Mouse (Mus musculus) T-cell, adult 2 months (primary cell): ENCODE measurements around the gene Samd4b.
"Not testable (repeated sequence)": the region's sequence is repeated elsewhere in the genome, so short reads cannot be mapped to it uniquely, and the experiment has no call there.

Source experiments
- DNase-seq: peaks from one replicate; pipeline ENCODE4 v3.0.0; 2022; ENCODE audit warnings: low spot score

Samd4b gene

GRCm38 (mm10) chr7:28398000-28398399, 199.9 kb downstream of the Samd4b start:
- no peak for DNase-seq

- DNase-seq = no peak
These were observed 202.5 kb downstream of the Samd4b start for GRCm38 (mm10) chr7:28395425-28395824.

- no peak for DNase-seq
These were observed 204.5 kb downstream of the Samd4b start for GRCm38 (mm10) chr7:28393272-28393951.

DNA sequence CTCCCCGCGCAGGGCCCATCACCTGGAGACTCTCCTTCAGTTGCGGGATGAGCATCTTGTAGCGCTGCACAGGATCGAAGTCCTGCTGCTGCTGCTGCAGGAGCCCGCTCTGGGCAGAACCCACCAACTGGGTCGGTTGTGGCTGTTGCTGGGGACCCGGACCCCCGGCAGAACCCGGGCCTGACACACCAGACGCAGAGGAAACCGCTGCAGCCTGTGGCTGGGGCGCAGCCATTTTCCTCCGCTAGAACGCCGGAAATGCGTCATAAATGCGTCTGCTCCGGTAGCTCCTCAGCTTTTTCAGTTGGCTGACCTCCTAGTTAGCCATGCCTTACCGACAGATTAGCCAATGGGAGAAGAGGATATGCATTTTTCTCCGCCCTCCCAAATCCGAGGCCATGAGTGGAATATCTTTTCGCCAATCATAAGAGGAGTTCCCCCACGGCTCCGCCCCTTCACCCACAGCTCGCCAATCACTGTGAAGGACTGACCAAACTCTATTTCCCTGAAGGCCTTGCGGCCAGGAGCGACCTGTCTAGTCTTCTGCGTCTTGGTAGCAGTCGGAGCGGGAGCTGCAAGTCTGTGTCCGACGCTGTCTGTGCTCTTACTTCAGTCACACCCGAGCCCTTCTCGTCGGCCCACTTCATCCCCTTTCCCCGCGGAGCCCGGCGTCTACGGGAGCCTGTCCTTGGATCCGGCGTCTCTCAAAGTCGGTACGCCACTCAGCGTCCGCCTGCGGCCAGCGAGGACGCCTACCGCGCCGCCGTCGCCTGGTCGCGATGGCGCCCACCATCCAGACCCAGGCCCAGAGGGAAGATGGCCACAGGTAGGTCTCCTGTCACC, 205.3 kb downstream of the Samd4b start, which contains the start of the genes Med29 and Paf1:
Med29 (minus strand) TSS at position 280 of the 843 bp plus-strand sequence.
Paf1 (plus strand) TSS at position 523 of the 843 bp plus-strand sequence.
- DNase-seq = peak; percentile 97

DNA sequence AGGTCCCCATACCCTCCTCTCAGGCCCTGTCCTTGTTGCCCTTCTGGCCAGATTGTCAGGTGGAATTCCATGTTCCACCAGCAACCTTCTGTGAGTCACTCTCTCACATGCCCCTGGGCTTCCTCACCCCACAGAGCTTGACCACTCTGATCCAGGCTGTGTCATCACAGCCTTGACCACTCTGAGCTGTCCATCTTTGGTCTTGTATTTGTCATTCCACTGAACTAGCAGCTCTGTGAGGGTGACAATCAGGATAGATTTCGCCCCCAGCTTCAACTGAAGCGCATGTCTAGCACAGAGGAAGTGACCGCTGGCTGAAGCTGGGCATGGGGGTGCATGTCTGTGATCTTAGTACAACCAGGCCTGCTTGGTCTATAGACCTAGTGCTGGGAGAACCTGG, 207.6 kb downstream of the Samd4b start:
- DNase-seq = no peak

- not testable (repeated sequence) for DNase-seq
These were observed 210.6 kb downstream of the Samd4b start for GRCm38 (mm10) chr7:28387384-28387783.

DNA sequence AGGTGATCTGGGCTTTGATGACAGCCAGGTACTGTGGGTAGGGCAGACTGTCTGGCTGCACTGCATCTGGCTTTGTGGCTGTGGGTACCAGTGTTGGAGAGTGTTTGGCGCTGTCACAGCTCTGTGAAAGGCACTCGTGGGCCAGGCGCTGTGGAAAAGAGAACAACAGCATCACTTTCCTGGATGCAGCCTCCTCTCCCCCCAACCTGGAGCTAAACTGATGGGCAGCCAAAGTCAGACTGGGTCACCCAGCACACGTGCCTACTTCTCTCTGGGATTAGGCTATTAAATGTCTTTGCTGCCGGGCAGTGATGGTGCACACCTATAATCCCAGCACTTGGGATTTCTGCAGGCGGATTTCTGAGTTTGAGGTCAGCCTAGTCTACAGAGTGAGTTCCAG, 211.1 kb downstream of the Samd4b start:
- DNase-seq = not testable (repeated sequence)

- DNase-seq = peak; percentile 81
These were observed 211.5 kb downstream of the Samd4b start for GRCm38 (mm10) chr7:28386462-28386861.

DNA sequence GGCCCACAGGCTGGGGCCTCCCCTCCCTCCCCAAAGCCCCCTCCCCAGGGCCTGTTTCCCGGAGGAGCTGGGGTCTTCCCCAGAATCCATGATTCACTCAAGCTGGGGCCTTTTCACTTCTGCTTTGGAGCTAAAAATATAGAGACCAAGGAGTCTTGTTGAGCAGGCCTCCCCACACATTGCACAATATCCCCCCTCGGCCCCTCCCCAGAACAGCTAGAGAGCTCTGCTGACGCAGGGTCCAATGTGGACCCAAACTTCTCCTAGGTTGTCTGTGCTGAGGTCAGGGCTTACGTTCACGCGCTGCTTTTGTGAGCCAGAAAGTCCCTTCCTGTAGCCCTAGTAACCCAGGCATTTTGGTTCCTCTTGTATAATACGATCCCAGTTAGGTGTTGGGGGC, 211.9 kb downstream of the Samd4b start:
- peak; percentile 4 for DNase-seq

DNA sequence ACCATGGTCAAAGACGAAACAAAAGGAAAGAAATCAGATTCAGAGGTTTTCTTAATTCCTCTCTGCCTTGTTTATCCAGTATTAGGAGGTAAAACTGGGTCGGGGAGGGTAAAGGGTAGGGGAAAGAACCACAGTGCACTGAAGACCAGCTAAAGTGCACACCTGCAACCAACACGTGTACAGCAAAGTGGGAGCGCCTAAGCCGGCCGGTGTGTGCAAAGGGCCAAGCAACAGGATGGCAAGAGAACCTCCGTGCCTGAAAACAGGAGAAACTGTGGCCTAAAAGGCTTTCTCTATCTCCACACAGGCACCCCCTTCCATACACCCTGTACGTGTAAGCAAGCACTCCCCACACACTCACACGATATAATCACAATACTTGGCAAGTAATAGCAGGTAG, 212.7 kb downstream of the Samd4b start:
- DNase-seq = no peak

GRCm38 (mm10) chr7:28384162-28384561, 213.8 kb downstream of the Samd4b start:
- peak; percentile 56 for DNase-seq

GRCm38 (mm10) chr7:28383606-28384005, 214.3 kb downstream of the Samd4b start:
- no peak for DNase-seq

DNA sequence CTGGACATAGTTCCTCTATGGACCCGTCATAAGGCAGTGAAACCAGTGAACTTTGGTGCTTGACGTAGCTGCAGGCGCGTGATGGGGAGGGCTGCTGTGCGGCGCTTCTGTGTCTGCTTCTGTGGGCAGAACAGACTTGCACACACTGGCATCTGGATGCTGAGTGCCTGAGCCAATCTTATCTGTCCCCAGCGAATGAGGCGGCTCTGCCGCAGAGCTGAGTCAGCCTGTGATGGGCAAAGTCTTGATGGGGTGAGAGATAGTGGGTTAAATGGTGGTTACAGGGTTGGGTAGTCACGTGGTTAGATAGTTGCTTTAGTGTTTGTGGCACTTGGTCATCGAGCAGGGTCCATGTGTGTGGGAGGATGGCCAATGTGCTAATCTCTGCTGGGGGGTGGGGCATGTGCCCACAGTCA, 215.0 kb downstream of the Samd4b start:
- DNase-seq = peak; percentile 87

DNA sequence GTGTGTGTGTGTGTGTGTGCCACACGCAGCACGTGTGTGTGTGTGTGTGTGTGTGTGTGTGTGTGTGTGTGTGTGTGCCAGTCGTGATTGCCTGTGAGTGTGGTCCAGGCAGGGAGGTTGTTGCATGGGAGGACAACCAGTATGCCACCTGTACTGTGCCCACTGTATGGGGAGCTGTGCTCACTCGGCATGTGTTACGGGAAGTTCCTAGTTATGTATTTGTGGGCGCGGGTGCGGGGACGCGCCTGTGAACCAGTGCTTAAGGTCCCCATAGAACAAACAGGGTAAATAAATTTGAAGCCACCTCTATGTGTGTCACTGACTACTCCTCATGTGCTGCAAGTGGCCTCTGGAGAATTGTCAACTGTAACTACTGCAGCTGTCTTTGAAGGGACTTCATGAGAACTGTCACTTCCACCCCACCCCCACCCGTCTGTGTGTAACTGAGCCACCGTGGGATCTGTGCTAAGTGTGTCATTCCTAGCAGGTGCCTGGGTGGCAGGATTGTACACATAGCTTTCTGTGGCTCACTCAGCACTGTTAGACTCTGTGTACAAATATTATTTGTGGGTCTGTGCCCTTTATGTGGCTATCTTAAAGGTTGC, 215.5 kb downstream of the Samd4b start:
- no peak for DNase-seq

DNA sequence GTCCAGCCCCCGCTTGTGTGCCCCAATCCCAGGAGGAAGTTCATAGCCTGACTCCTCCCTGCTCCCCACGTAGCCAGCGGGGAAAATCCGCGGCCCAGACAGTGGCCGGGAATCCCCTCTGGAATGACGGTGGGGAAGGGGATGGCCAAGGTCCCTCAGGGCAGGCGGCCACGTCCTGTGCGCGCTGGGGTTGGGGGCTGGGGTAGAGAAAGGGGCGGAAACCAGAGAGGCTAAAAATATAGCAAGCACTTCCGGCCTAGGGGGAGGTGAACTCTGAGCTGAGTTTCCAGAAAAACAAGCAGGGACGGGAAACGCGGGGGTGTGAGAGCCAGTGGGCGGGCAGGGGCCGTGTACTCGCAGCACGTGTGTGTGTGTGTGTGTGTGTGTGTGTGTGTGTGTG, 216.0 kb downstream of the Samd4b start:
- peak; percentile 97 for DNase-seq

DNA sequence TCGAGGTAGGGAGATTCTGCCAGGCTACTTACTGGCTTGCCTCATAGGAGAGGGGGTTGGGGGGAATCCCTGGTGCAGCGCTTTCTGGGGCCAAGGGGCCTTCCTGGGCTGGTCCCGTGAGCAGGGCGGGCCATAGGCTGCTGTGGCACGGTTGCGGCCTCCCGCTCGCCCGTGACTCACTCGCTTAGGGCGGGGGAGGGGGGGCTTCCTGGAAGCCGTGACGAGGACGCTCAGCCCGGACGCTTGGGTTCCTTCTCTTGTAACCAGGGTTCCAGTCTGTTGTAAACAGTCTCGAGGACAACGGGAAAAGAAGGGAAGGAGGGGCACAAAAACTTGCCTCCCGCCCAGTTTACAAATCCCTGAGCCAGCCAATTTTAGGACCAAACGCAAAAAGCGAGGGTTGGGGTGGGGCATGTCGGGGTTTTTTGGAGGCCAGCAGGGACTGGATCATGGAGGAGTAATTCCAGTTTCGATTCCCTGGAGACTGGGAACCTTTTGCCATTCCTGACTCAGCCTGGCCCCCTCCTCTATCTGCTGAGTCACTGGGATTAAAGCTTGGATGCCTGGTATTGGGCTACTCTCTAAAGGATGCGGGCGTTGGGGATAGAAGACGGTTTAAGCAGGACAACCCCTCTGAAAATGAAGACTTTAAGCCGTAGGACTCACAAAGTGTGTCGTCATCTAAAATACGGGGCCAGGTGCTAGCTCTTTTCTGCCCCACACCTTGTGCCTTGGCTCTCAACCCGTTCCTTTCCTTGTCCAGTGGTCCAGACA, 216.7 kb downstream of the Samd4b start:
- peak; percentile 95 for DNase-seq

DNA sequence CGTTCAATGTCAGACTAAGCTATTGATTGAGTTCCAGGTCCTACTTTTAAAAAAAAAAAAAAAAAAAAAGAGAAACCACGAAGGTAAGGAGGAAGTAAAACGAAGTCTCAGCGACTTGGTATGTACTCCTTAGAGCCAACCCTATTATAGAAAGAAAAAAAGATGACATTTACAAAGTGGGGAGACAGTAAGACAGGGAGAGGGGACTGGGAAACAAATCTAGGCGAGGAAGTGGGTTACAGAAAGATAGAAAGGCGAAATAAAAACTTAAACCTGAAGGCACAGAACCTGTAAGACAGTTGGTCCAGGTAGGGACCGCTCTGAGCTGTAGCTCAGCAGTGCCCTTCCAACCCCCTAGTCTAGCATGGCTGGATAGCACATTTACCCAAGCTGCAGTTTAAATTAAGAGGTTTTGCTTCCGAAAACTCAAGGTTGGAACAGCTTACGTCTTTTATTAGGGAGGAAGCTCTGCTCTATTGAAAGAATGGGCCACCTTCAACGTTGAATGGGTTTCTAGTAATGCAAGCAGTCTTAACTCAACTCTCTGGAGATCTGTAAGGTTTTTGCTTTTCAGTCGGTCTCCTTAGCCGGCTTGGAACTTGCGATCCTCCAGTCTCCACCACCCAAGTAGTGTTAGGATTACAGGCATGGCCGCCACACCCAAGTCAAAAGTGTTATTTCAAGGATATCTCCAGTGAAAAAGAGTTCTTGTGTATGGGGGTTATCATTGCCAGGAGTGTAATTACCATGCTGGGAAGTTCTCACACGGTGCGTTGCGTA, 217.5 kb downstream of the Samd4b start, which contains the start of gene Zfp36:
Zfp36 (minus strand) TSS at position 17 of the 780 bp plus-strand sequence.
- DNase-seq = no peak

DNA sequence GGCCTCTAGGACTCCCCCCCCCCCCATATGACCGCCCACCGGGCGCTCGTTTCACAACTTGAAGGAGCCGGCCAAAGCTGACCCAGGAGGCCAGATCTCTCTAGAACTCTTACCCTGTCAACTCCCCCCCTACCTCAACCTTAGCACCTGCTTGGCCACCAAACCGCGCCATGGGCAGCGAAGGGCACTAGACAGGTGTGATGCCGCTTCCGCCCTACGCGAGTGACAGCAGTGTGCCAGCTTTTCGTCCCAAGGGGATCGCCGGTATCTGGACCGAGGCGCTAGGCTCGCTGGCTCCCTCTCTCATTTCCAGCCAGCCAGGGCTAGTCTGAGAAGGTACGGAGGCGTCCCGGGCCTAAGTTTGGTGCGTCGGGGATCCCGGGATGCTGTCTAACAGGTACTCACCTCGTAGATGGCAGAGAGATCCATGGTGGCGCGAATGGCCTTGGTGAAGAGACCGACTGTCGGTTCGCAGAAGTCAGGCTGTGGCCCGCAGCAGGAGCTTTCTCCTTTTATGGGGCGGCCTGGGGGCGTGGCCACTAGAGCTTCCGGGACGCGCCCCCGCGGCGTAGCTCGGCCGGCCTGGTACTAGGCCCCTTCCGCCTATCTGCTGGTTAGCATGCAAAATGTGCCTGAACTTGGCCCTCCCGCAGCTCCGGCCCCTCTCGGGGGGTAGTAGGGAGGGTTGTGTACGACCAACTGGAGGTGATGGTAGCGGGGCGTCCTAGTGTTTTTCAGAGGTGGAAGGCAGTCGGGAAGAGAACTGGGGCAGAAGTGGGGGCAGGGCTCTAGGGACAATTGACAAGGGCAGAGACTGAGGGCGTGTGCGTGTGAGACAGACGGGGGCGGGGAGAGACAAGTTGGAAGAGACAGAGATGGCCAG, 218.9 kb downstream of the Samd4b start:
- peak; percentile 93 for DNase-seq

- DNase-seq = peak; percentile 47
These were observed 219.8 kb downstream of the Samd4b start for GRCm38 (mm10) chr7:28378066-28378690.
